Mouse (Mus musculus): ENCODE measurements at regions not wholly inside any gene's neighbourhood (a gene's known extent, or its start where the extent isn't known, plus 50 kb on each side); places are given as distances from the start of the nearest gene placed in this dataset.
A peak's percentile ranks its signal among the peaks of the same experiment; 100 is the strongest.

- H3K36me3 ChIP-seq (ENCODE audit: control insufficient read depth, insufficient read depth, low read length), result no peaks in the 10 kb centered on the region
- 79% methylated on average over 6 of the region's 6 CpGs for WGBS
- H3K4me3 ChIP-seq (ENCODE audit: low read depth, low read length), result no peak overlapping the region
- no peak for TF ChIP-seq EP300 (optimal IDR thresholded peaks at IDR 0.05)
- no peak for TF ChIP-seq CTCF (IDR thresholded peaks at IDR 0.05; ENCODE audit: low read depth)
- H3K27ac ChIP-seq (replicated peaks), result no peak overlapping the region
- no peak overlapping the region for H3K4me2 ChIP-seq (replicated peaks; ENCODE audit: low read depth)
- H3K9ac ChIP-seq (ENCODE audit: low read length), result no peak overlapping the region
- no peaks in the 10 kb centered on the region for H3K9me3 ChIP-seq (ENCODE audit: control insufficient read depth, low read length)
- H3K4me1 ChIP-seq (replicated peaks; ENCODE audit: control insufficient read depth, insufficient read depth), result no peaks in the 10 kb centered on the region
- DNase-seq (ENCODE audit: low spot score) (no peak), ATAC-seq (ENCODE audit: low FRiP score, low TSS enrichment) (no peak)
- no peaks in the 10 kb centered on the region for H3K27me3 ChIP-seq (ENCODE audit: control insufficient read depth, insufficient read depth, low read length)
Observed at GRCm38 (mm10) chr12:12147088-12147687, 114.8 kb upstream of the Fam49a start.

- Histone ChIP-seq H3K9me3 (ENCODE audit: control insufficient read depth, low read length) (no peaks in the 10 kb centered on the region), H3K27ac (replicated peaks) (no peak overlapping the region), H3K4me2 (replicated peaks; ENCODE audit: low read depth) (no peak overlapping the region), H3K9ac (ENCODE audit: low read length) (no peak overlapping the region), H3K36me3 (ENCODE audit: control insufficient read depth, insufficient read depth, low read length) (no peaks in the 10 kb centered on the region), H3K4me1 (replicated peaks; ENCODE audit: control insufficient read depth, insufficient read depth) (no peaks in the 10 kb centered on the region), H3K27me3 (ENCODE audit: control insufficient read depth, insufficient read depth, low read length) (no peaks in the 10 kb centered on the region), H3K4me3 (ENCODE audit: low read depth, low read length) (no peak overlapping the region)
- no peak for DNase-seq (ENCODE audit: low spot score)
- 74% methylated on average over 3 of the region's 3 CpGs for WGBS
- ATAC-seq (ENCODE audit: low FRiP score, low TSS enrichment), result no peak
- TF ChIP-seq CTCF (IDR thresholded peaks at IDR 0.05; ENCODE audit: low read depth) (no peak), EP300 (optimal IDR thresholded peaks at IDR 0.05) (no peak)
Observed at GRCm38 (mm10) chr12:12147847-12148246, 114.1 kb upstream of the Fam49a start.

GRCm38 (mm10) chr12:12148659-12149399 is 113.1 kb upstream of the Fam49a start:
- H3K4me2 ChIP-seq (replicated peaks; ENCODE audit: low read depth), result no peak overlapping the region
- DNase-seq (ENCODE audit: low spot score) (no peak), ATAC-seq (ENCODE audit: low FRiP score, low TSS enrichment) (no peak)
- WGBS, result 54% methylated on average over 3 of the region's 3 CpGs
- TF ChIP-seq CTCF (IDR thresholded peaks at IDR 0.05; ENCODE audit: low read depth) (peak; percentile 81), EP300 (optimal IDR thresholded peaks at IDR 0.05) (no peak)
- H3K4me3 ChIP-seq (ENCODE audit: low read depth, low read length), result no peak overlapping the region
- H3K36me3 ChIP-seq (ENCODE audit: control insufficient read depth, insufficient read depth, low read length), result no peaks in the 10 kb centered on the region
- no peaks in the 10 kb centered on the region for H3K27me3 ChIP-seq (ENCODE audit: control insufficient read depth, insufficient read depth, low read length)
- no peak overlapping the region for H3K9ac ChIP-seq (ENCODE audit: low read length)
- no peak overlapping the region for H3K27ac ChIP-seq (replicated peaks)
- H3K4me1 ChIP-seq (replicated peaks; ENCODE audit: control insufficient read depth, insufficient read depth), result no peaks in the 10 kb centered on the region
- H3K9me3 ChIP-seq (ENCODE audit: control insufficient read depth, low read length), result no peaks in the 10 kb centered on the region

DNA sequence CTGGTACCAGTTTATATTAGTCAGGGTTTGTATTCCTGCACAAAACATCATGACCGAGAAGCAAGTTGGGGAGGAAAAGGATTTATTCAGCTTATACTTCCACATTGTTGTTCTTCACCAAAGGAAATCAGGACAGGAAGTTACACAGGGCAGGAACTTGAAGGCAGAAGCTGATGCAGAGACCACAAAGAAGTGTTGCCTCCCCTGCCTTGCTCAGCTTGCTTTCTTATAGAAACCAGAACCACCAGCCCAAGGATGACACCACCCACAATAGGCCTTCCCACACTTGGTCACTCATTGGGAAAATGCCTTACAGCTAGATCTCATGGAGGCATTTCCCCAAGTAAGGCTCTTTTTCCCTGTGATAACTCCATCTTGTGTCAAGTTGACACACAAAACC is 97.5 kb upstream of the Fam49a start:
- no peak overlapping the region for H3K4me2 ChIP-seq (replicated peaks; ENCODE audit: low read depth)
- no peak for ATAC-seq (ENCODE audit: low FRiP score, low TSS enrichment)
- H3K4me3 ChIP-seq (ENCODE audit: low read depth, low read length), result no peak overlapping the region
- no peaks in the 10 kb centered on the region for H3K27me3 ChIP-seq (ENCODE audit: control insufficient read depth, insufficient read depth, low read length)
- no peak overlapping the region for H3K27ac ChIP-seq (replicated peaks)
- H3K36me3 ChIP-seq (ENCODE audit: control insufficient read depth, insufficient read depth, low read length), result no peaks in the 10 kb centered on the region
- TF ChIP-seq EP300 (optimal IDR thresholded peaks at IDR 0.05), result no peak
- TF ChIP-seq CTCF (IDR thresholded peaks at IDR 0.05; ENCODE audit: low read depth), result no peak
- H3K9me3 ChIP-seq (ENCODE audit: control insufficient read depth, low read length), result no peaks in the 10 kb centered on the region
- WGBS, result 70% methylated on average over 1 of the region's 1 CpGs
- no peak overlapping the region for H3K9ac ChIP-seq (ENCODE audit: low read length)
- no peaks in the 10 kb centered on the region for H3K4me1 ChIP-seq (replicated peaks; ENCODE audit: control insufficient read depth, insufficient read depth)
- no peak for DNase-seq (ENCODE audit: low spot score)

DNA sequence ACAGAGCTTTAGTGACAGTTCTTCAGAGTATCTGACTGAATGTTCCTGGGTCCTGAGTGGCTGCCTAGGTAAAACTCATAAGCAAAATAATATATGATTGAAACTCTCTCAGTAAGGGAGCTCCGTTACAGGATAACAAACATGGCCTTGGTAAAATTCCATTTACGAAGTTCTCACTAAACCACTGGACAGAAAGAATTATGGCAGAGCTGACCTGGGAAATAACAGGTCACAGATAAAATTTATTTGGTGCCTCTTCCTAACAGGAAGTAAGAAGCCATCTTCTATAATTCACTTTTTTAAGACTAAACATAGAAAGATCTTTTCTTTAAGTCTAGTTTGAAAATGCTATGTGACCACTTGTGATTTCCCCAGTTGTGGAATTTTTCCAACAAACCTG is 91.4 kb upstream of the Fam49a start:
- DNase-seq (ENCODE audit: low spot score) (no peak), ATAC-seq (ENCODE audit: low FRiP score, low TSS enrichment) (no peak)
- 66% methylated on average over 2 of the region's 2 CpGs for WGBS
- H3K9me3 ChIP-seq (ENCODE audit: control insufficient read depth, low read length), result no peaks in the 10 kb centered on the region
- no peaks in the 10 kb centered on the region for H3K4me1 ChIP-seq (replicated peaks; ENCODE audit: control insufficient read depth, insufficient read depth)
- no peak overlapping the region for H3K27ac ChIP-seq (replicated peaks)
- H3K4me3 ChIP-seq (ENCODE audit: low read depth, low read length), result no peak overlapping the region
- TF ChIP-seq CTCF (IDR thresholded peaks at IDR 0.05; ENCODE audit: low read depth) (no peak), EP300 (optimal IDR thresholded peaks at IDR 0.05) (no peak)
- H3K27me3 ChIP-seq (ENCODE audit: control insufficient read depth, insufficient read depth, low read length), result no peaks in the 10 kb centered on the region
- no peak overlapping the region for H3K4me2 ChIP-seq (replicated peaks; ENCODE audit: low read depth)
- H3K36me3 ChIP-seq (ENCODE audit: control insufficient read depth, insufficient read depth, low read length), result no peaks in the 10 kb centered on the region
- H3K9ac ChIP-seq (ENCODE audit: low read length), result no peak overlapping the region

GRCm38 (mm10) chr12:12172087-12172823 is 89.7 kb upstream of the Fam49a start:
- no peak for ATAC-seq (ENCODE audit: low FRiP score, low TSS enrichment)
- 60% methylated on average over 6 of the region's 6 CpGs for WGBS
- TF ChIP-seq EP300 (optimal IDR thresholded peaks at IDR 0.05) (no peak), CTCF (IDR thresholded peaks at IDR 0.05; ENCODE audit: low read depth) (no peak)

More at GRCm38 (mm10) chr12:12172087-12172823, 89.7 kb upstream of the Fam49a start:
- no peak overlapping the region for H3K4me3 ChIP-seq (ENCODE audit: low read depth, low read length)
- H3K9ac ChIP-seq (ENCODE audit: low read length), result no peak overlapping the region
- no peaks in the 10 kb centered on the region for H3K4me1 ChIP-seq (replicated peaks; ENCODE audit: control insufficient read depth, insufficient read depth)
- H3K36me3 ChIP-seq (ENCODE audit: control insufficient read depth, insufficient read depth, low read length), result no peaks in the 10 kb centered on the region
- H3K27ac ChIP-seq (replicated peaks), result no peak overlapping the region
- H3K27me3 ChIP-seq (ENCODE audit: control insufficient read depth, insufficient read depth, low read length), result no peaks in the 10 kb centered on the region
- H3K4me2 ChIP-seq (replicated peaks; ENCODE audit: low read depth), result no peak overlapping the region
- no peaks in the 10 kb centered on the region for H3K9me3 ChIP-seq (ENCODE audit: control insufficient read depth, low read length)
- DNase-seq (ENCODE audit: low spot score), result no peak

Data from stomach, postnatal 0 days (tissue).